In the genomic region with DNA sequence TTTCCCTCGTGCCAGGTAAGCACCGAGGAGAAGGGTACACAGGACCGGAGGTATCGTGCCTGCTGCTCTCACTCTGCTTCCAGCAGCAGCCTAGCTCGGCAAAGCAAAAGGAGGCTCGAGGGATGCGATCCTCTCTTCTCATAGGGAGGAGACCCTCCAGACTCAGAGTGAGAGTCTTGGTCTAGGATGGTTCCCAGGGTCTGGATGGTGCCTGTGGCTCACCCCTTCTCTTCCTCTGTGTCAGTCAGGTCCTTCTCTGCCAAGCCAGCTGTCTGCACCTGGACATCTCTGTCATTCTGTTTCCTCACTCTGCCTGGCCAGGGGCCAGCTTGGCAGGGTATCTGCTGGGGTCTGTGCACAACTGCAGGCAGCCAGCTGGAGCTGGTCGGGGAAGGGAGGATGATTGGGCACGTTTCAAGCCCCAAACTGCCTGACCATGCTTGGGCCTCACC, we compare ENCODE assay signal across 8 mouse cellular contexts.
DNase-seq lines count a peak whose midpoint lies in the region; ATAC-seq and TF ChIP-seq lines count a peak whose summit lies in the region.

No protein-coding gene starts in this region.

- no peaks in the 10 kb centered on the region for H3K79me2 ChIP-seq in myocyte (ENCODE audit: control insufficient read depth, insufficient read depth)

- TF ChIP-seq POLR2A in myocyte (IDR thresholded peaks at IDR 0.05; ENCODE audit: insufficient read length, low read depth), result no peak

- no peaks in the 10 kb centered on the region for H3K36me3 ChIP-seq in intestine, embryonic 16.5 days (ENCODE audit: control insufficient read depth, insufficient read depth, low read length)
- no peaks in the 10 kb centered on the region for H3K36me3 ChIP-seq in myocyte (ENCODE audit: control insufficient read depth, insufficient read depth)

- peaks cover 14% of the 10 kb centered on the region for H3K4me1 ChIP-seq in intestine, embryonic 16.5 days (ENCODE audit: control insufficient read depth, insufficient read depth, low read length)

- no peak overlapping the region for H3K4me2 ChIP-seq in intestine, embryonic 16.5 days (ENCODE audit: low read depth, low read length)
- H3K4me2 ChIP-seq in myocyte (ENCODE audit: low read depth), result peak overlapping the region; percentile 50

- H3K9ac ChIP-seq in intestine, embryonic 16.5 days (ENCODE audit: low read depth, low read length), result no peak overlapping the region

- no peak overlapping the region for H3ac ChIP-seq in myocyte (ENCODE audit: control insufficient read depth, insufficient read length)

- peak; percentile 55 to 68 for DNase-seq in cerebellum, postnatal 14 days
- DNase-seq in cerebellum, adult 8-10 months, result no peak
- DNase-seq in testis, postnatal 10 days (ENCODE audit: low spot score), result peak; percentile 61
- no peak for DNase-seq in testis, postnatal 14 days (ENCODE audit: low spot score)
- no peak for DNase-seq in embryo, embryonic 10 days (ENCODE audit: low spot score)
- no peak for DNase-seq in urinary bladder, postnatal 10 days (ENCODE audit: low spot score)

- H3K27ac ChIP-seq in intestine, embryonic 16.5 days (ENCODE audit: low read length), result peak overlapping the region; percentile 59; the same call in 1 of the 2 replicates

- no peaks in the 10 kb centered on the region for H3K27me3 ChIP-seq in intestine, embryonic 16.5 days (replicated peaks; ENCODE audit: control insufficient read depth, insufficient read depth, low read length)
- no peaks in the 10 kb centered on the region for H3K27me3 ChIP-seq in myocyte (ENCODE audit: control insufficient read depth, insufficient read depth, insufficient read length)

- H3K4me3 ChIP-seq in intestine, embryonic 16.5 days (ENCODE audit: low read length), result no peak overlapping the region
- H3K4me3 ChIP-seq in myocyte, result no peak overlapping the region

- 0 out of 2 replicates have a peak, but pooled peaks have one; percentile 31 for ATAC-seq in intestine, embryonic 16.5 days

- no peaks in the 10 kb centered on the region for H3K9me3 ChIP-seq in intestine, embryonic 16.5 days (ENCODE audit: control insufficient read depth, low read length)

- 65% methylated on average over 9 of the region's 9 CpGs for WGBS in intestine, embryonic 16.5 days

TF ChIP-seq in myocyte, 11 proteins besides CTCF, POLR2A, EP300 and RAD21:
- TF ChIP-seq POLR2AphosphoS2 (IDR thresholded peaks at IDR 0.05; ENCODE audit: insufficient read length, low read depth) (no peak), TCF12 (IDR thresholded peaks at IDR 0.05; ENCODE audit: insufficient read depth, poor library complexity, severe bottlenecking) (peak; percentile 53), MYOD1 (IDR thresholded peaks at IDR 0.05; ENCODE audit: control insufficient read depth in 1 of 3, insufficient read length in 2 of 3, low read depth in 2 of 3) (peak in 2 of 3 experiments; percentile 93 to 97), TCF3 (IDR thresholded peaks at IDR 0.05; ENCODE audit: insufficient read length, low read depth) (peak; percentile 66), CEBPB (IDR thresholded peaks at IDR 0.05; ENCODE audit: insufficient read depth, poor library complexity, severe bottlenecking) (peak; percentile 57; the same call in 1 of the 2 replicates), REST (IDR thresholded peaks at IDR 0.05; ENCODE audit: insufficient read depth, insufficient read length) (no peak), MYOG (IDR thresholded peaks at IDR 0.05; ENCODE audit: control insufficient read depth in 1 of 3, insufficient read depth in 1 of 3, insufficient read length in 2 of 3, low read depth in 2 of 3) (peak in 2 of 3 experiments; percentile 76 to 87)

Comparison
In these comparisons a context has a peak if more than half of its experiments do, and no peak if none do; other contexts are left out.
1. DNase-seq: peak in cerebellum, postnatal 14 days (2 of 2) and testis, postnatal 10 days (single experiment); none in cerebellum, adult 8-10 months (single experiment), testis, postnatal 14 days (single experiment), embryo, embryonic 10 days (single experiment) and urinary bladder, postnatal 10 days (single experiment).